Mouse (Mus musculus): ENCODE results near the gene Fbxw8. TPM values are rescaled to one million over a fixed set of nuclear protein-coding genes. Genes with fewer than 3 reads are reported as not detected.

Fbxw8 gene
- polyA plus RNA-seq, 1 experiment, result 20.3 TPM

- TF ChIP-seq CTCF (IDR thresholded peaks at IDR 0.05; ENCODE audit: extremely low read depth, insufficient read depth, insufficient read length, insufficient replicate concordance) (no peak), POLR2A (IDR thresholded peaks at IDR 0.05; ENCODE audit: low read depth, low read length) (no peak)
- peaks cover 14% of the 10 kb centered on the region for H3K27me3 ChIP-seq (ENCODE audit: control insufficient read depth, insufficient read depth, low read length)
- no peak for DNase-seq (ENCODE audit: low read depth in 1 of 2, low spot score in 2 of 2)
- H3K27ac ChIP-seq (ENCODE audit: insufficient read depth, low read length), result no peak overlapping the region
- H3K4me1 ChIP-seq (ENCODE audit: control insufficient read depth, insufficient read depth, insufficient read length), result peaks cover 4% of the 10 kb centered on the region; the same call in 1 of the 2 replicates
- H3K36me3 ChIP-seq (ENCODE audit: control insufficient read depth, insufficient read depth, low read length), result no peaks in the 10 kb centered on the region
- 79% methylated on average over 3 of the region's 3 CpGs for WGBS
- no peak overlapping the region for H3K4me3 ChIP-seq (ENCODE audit: extremely low read depth, insufficient read depth, insufficient read length)
Measured at GRCm38 (mm10) chr5:118023053-118023452, 132.2 kb downstream of the Fbxw8 start.

- WGBS, result 64% methylated on average over 11 of the region's 11 CpGs
- Histone ChIP-seq H3K27ac (ENCODE audit: insufficient read depth, low read length) (no peak overlapping the region), H3K4me3 (ENCODE audit: extremely low read depth, insufficient read depth, insufficient read length) (no peak overlapping the region), H3K4me1 (ENCODE audit: control insufficient read depth, insufficient read depth, insufficient read length) (no peaks in the 10 kb centered on the region), H3K27me3 (ENCODE audit: control insufficient read depth, insufficient read depth, low read length) (no peaks in the 10 kb centered on the region), H3K36me3 (ENCODE audit: control insufficient read depth, insufficient read depth, low read length) (no peaks in the 10 kb centered on the region)
- TF ChIP-seq CTCF (IDR thresholded peaks at IDR 0.05; ENCODE audit: extremely low read depth, insufficient read depth, insufficient read length, insufficient replicate concordance), result no peak
- TF ChIP-seq POLR2A (IDR thresholded peaks at IDR 0.05; ENCODE audit: low read depth, low read length), result no peak
- no peak for DNase-seq (ENCODE audit: low read depth in 1 of 2, low spot score in 2 of 2)
Measured at GRCm38 (mm10) chr5:118019905-118020304, 135.4 kb downstream of the Fbxw8 start.

GRCm38 (mm10) chr5:118017527-118017926 is 137.7 kb downstream of the Fbxw8 start:
- TF ChIP-seq CTCF (IDR thresholded peaks at IDR 0.05; ENCODE audit: extremely low read depth, insufficient read depth, insufficient read length, insufficient replicate concordance) (no peak), POLR2A (IDR thresholded peaks at IDR 0.05; ENCODE audit: low read depth, low read length) (no peak)
- Histone ChIP-seq H3K4me3 (ENCODE audit: extremely low read depth, insufficient read depth, insufficient read length) (no peak overlapping the region), H3K36me3 (ENCODE audit: control insufficient read depth, insufficient read depth, low read length) (no peaks in the 10 kb centered on the region), H3K27ac (ENCODE audit: insufficient read depth, low read length) (no peak overlapping the region), H3K4me1 (ENCODE audit: control insufficient read depth, insufficient read depth, insufficient read length) (no peaks in the 10 kb centered on the region), H3K27me3 (ENCODE audit: control insufficient read depth, insufficient read depth, low read length) (no peaks in the 10 kb centered on the region)
- no peak for DNase-seq (ENCODE audit: low read depth in 1 of 2, low spot score in 2 of 2)
- 70% methylated on average over 5 of the region's 5 CpGs for WGBS

GRCm38 (mm10) chr5:118015669-118016068 is 139.6 kb downstream of the Fbxw8 start:
- TF ChIP-seq CTCF (IDR thresholded peaks at IDR 0.05; ENCODE audit: extremely low read depth, insufficient read depth, insufficient read length, insufficient replicate concordance), result no peak
- no peak for TF ChIP-seq POLR2A (IDR thresholded peaks at IDR 0.05; ENCODE audit: low read depth, low read length)
- 87% methylated on average over 1 of the region's 2 CpGs for WGBS
- no peaks in the 10 kb centered on the region for H3K36me3 ChIP-seq (ENCODE audit: control insufficient read depth, insufficient read depth, low read length)
- no peaks in the 10 kb centered on the region for H3K27me3 ChIP-seq (ENCODE audit: control insufficient read depth, insufficient read depth, low read length)
- H3K27ac ChIP-seq (ENCODE audit: insufficient read depth, low read length), result no peak overlapping the region
- H3K4me3 ChIP-seq (ENCODE audit: extremely low read depth, insufficient read depth, insufficient read length), result no peak overlapping the region
- no peaks in the 10 kb centered on the region for H3K4me1 ChIP-seq (ENCODE audit: control insufficient read depth, insufficient read depth, insufficient read length)
- DNase-seq (ENCODE audit: low read depth in 1 of 2, low spot score in 2 of 2), result no peak

- no peak overlapping the region for H3K27ac ChIP-seq (ENCODE audit: insufficient read depth, low read length)
- WGBS, result 41% methylated on average over 12 of the region's 12 CpGs
- H3K4me1 ChIP-seq (ENCODE audit: control insufficient read depth, insufficient read depth, insufficient read length), result no peaks in the 10 kb centered on the region
- no peaks in the 10 kb centered on the region; the same call in 1 of the 2 replicates for H3K36me3 ChIP-seq (ENCODE audit: control insufficient read depth, insufficient read depth, low read length)
- TF ChIP-seq CTCF (IDR thresholded peaks at IDR 0.05; ENCODE audit: extremely low read depth, insufficient read depth, insufficient read length, insufficient replicate concordance), result no peak
- no peak for TF ChIP-seq POLR2A (IDR thresholded peaks at IDR 0.05; ENCODE audit: low read depth, low read length)
- no peak overlapping the region for H3K4me3 ChIP-seq (ENCODE audit: extremely low read depth, insufficient read depth, insufficient read length)
- no peaks in the 10 kb centered on the region for H3K27me3 ChIP-seq (ENCODE audit: control insufficient read depth, insufficient read depth, low read length)
- no peak for DNase-seq (ENCODE audit: low read depth in 1 of 2, low spot score in 2 of 2)
Measured at GRCm38 (mm10) chr5:118015028-118015427, 140.2 kb downstream of the Fbxw8 start.

Other genes starting within 250 kb of the Fbxw8 start
- 15.7 and 20.6 TPM in 2 replicates for gene Fbxo21, start 178.7 kb downstream of the Fbxw8 start, polyA plus RNA-seq (2012; rRNA removed)
- 17.1 and 21.2 TPM in 2 replicates for gene Tesc, start 127.7 kb downstream of the Fbxw8 start, polyA plus RNA-seq (2012; rRNA removed)
- gene Hrk, start 9.2 kb upstream of the Fbxw8 start, polyA plus RNA-seq (2012; rRNA removed), result not detected in 2 replicates
- 1.2 and 1.6 TPM in 2 replicates for gene Rnft2, start 89.7 kb upstream of the Fbxw8 start, polyA plus RNA-seq (2012; rRNA removed)
- gene 2410131K14Rik, start 89.8 kb upstream of the Fbxw8 start, polyA plus RNA-seq (2012; rRNA removed), result 5.7 and 6.1 TPM in 2 replicates